In genomic region chr3:138423664-138424063, GRCm38 (mm10) we compare ENCODE assay signal across 31 mouse cellular contexts. TPM values are rescaled to one million over a fixed set of nuclear protein-coding genes. Genes with fewer than 3 reads are reported as not detected.
A peak's percentile ranks its signal among the peaks of the same experiment; 100 is the strongest.
DNase-seq lines count a peak whose midpoint lies in the region; ATAC-seq and TF ChIP-seq lines count a peak whose summit lies in the region.
"Had no signal": no experiment of that assay in that cellular context is flagged by ENCODE, and none has a peak within 500 bp of the region (broad histone marks: within the 10 kb centered on the region; RNA-seq: fewer than 3 reads in every experiment).

No protein-coding gene starts in this region.

- peak; percentile 30 for ATAC-seq in CD4-positive, CD25-positive, alpha-beta regulatory T cell, adult 4 months
- ATAC-seq in megakaryocyte, adult 5-6 weeks (ENCODE audit: poor library complexity, severe bottlenecking): no peak
- no peak for ATAC-seq in neural tube, embryonic 15.5 days (ENCODE audit: low FRiP score)
- ATAC-seq: forebrain, embryonic 14.5 days; forebrain, embryonic 16.5 days; Patski had no signal

- WGBS in neural tube, embryonic 15.5 days: 65% methylated on average over 2 of the region's 2 CpGs

- no peak overlapping the region for H3K4me2 ChIP-seq in neural tube, embryonic 15.5 days
- H3K4me2 ChIP-seq: embryonic facial prominence, embryonic 13.5 days; embryonic facial prominence, embryonic 15.5 days; forebrain, embryonic 12.5 days had no signal

- H3K36me3 ChIP-seq in ES-E14 (ENCODE audit: control insufficient read depth, insufficient read depth, low read length, poor library complexity, severe bottlenecking): no peaks in the 10 kb centered on the region
- no peaks in the 10 kb centered on the region for H3K36me3 ChIP-seq in neural tube, embryonic 15.5 days
- H3K36me3 ChIP-seq: embryonic facial prominence, embryonic 13.5 days; embryonic facial prominence, embryonic 15.5 days; forebrain, embryonic 10.5 days; forebrain, embryonic 12.5 days had no signal

- H3K9me3 ChIP-seq in ES-E14 (ENCODE audit: control insufficient read depth, insufficient read depth, low read depth, low read length): no peaks in the 10 kb centered on the region
- no peaks in the 10 kb centered on the region for H3K9me3 ChIP-seq in neural tube, embryonic 15.5 days (replicated peaks)
- H3K9me3 ChIP-seq: embryonic facial prominence, embryonic 13.5 days; embryonic facial prominence, embryonic 15.5 days; forebrain, embryonic 10.5 days; forebrain, embryonic 12.5 days had no signal

- H3K27ac ChIP-seq in ES-E14 (ENCODE audit: insufficient read depth, low read depth, low read length, poor library complexity, severe bottlenecking): no peak overlapping the region
- no peak overlapping the region for H3K27ac ChIP-seq in neural tube, embryonic 15.5 days (replicated peaks)
- H3K27ac ChIP-seq: embryonic facial prominence, embryonic 13.5 days; embryonic facial prominence, embryonic 15.5 days; forebrain, embryonic 10.5 days; forebrain, embryonic 12.5 days had no signal

- H3K4me1 ChIP-seq in ES-E14 (ENCODE audit: control insufficient read depth in 2 of 2, insufficient read depth in 2 of 2, low read length in 2 of 2, poor library complexity in 1 of 2): peaks cover 0 to 3% of the 10 kb centered on the region in 2 experiments; a peak in 1 of 4 replicates
- H3K4me1 ChIP-seq in neural tube, embryonic 15.5 days: no peaks in the 10 kb centered on the region
- H3K4me1 ChIP-seq: embryonic facial prominence, embryonic 13.5 days; embryonic facial prominence, embryonic 15.5 days; forebrain, embryonic 10.5 days; forebrain, embryonic 12.5 days had no signal

- in situ Hi-C loops in ES-E14 (cut with MboI; ENCODE audit: low sequenced_read_pairs in 2 of 2, unreplicated experiment in 2 of 2): no loop called here

- no peak overlapping the region for H3K9ac ChIP-seq in ES-E14 (ENCODE audit: insufficient read depth, low read depth, low read length, poor library complexity, severe bottlenecking)
- no peak overlapping the region for H3K9ac ChIP-seq in neural tube, embryonic 15.5 days (replicated peaks)
- H3K9ac ChIP-seq: embryonic facial prominence, embryonic 13.5 days; embryonic facial prominence, embryonic 15.5 days; forebrain, embryonic 12.5 days had no signal

- H3K4me3 ChIP-seq in ES-E14 (ENCODE audit: insufficient read depth in 1 of 2, low read depth in 1 of 2, low read length in 2 of 2, poor library complexity in 1 of 2, severe bottlenecking in 1 of 2): no peak overlapping the region
- no peak overlapping the region for H3K4me3 ChIP-seq in neural tube, embryonic 15.5 days (replicated peaks)
- H3K4me3 ChIP-seq: embryonic facial prominence, embryonic 13.5 days; embryonic facial prominence, embryonic 15.5 days; erythroblast, embryonic 14.5 days; forebrain, embryonic 10.5 days; forebrain, embryonic 12.5 days had no signal

- peak; percentile 55 for DNase-seq in CD4-positive helper T cell, adult 2 months (ENCODE audit: low read depth, low spot score)
- no peak for DNase-seq in ES-E14 (ENCODE audit: low read depth, low spot score)
- DNase-seq in induced T-regulatory cell, adult 2 months (ENCODE audit: low read depth): peak; percentile 59
- DNase-seq in right cerebral cortex, postnatal 14 days: no peak
- DNase-seq in lung, adult 18-20 months: no peak
- DNase-seq: adrenal gland, adult 2 months; adrenal gland, postnatal 10 days; adrenal gland, postnatal 25 days; B cell, adult 2 months; cerebellum, adult 11 months; cerebellum, adult 18-20 months; cerebellum, adult 8-10 months; cerebellum, adult 9-11 months; cerebellum, postnatal 14 days; cerebellum, postnatal 36 days; embryo, embryonic 11 days had no signal

- H3K27me3 ChIP-seq in neural tube, embryonic 15.5 days (replicated peaks): no peaks in the 10 kb centered on the region
- H3K27me3 ChIP-seq: embryonic facial prominence, embryonic 13.5 days; embryonic facial prominence, embryonic 15.5 days; forebrain, embryonic 12.5 days had no signal

TF ChIP-seq in ES-E14, 5 proteins besides CTCF, POLR2A, EP300 and RAD21:
- TF ChIP-seq HCFC1 (IDR thresholded peaks at IDR 0.05; ENCODE audit: borderline replicate concordance, insufficient read depth, low read length): no peak
- 0 out of 2 replicates have a peak, but pooled peaks have one; percentile 34 for TF ChIP-seq MAFK (IDR thresholded peaks at IDR 0.05; ENCODE audit: insufficient read depth, low read depth, low read length)
- no peak for TF ChIP-seq ZNF384 (IDR thresholded peaks at IDR 0.05; ENCODE audit: low read depth, low read length)
- no peak for TF ChIP-seq CHD2 (IDR thresholded peaks at IDR 0.05; ENCODE audit: low read depth, low read length)
- no peak for TF ChIP-seq ZC3H11A (IDR thresholded peaks at IDR 0.05; ENCODE audit: borderline replicate concordance, low read depth, low read length)

RNA-seq across cellular contexts. Expression of gene Adh4, which starts 8.4 kb away (rescaled TPM):
- polyA plus RNA-seq in CD4-positive, CD25-positive, alpha-beta regulatory T cell, adult 4 months (2017; shearing (Covaris generic)): not detected
- 0.48 and 0.98 TPM in 2 replicates for total RNA-seq in ES-E14 (2012; rRNA removed)
- not detected in 2 replicates for total RNA-seq in megakaryocyte, adult 5-6 weeks (2015)
- total RNA-seq in megakaryocyte, adult 5-6 weeks (2017): not detected in 2 replicates
- not detected in 2 replicates for polyA plus RNA-seq in neural tube, embryonic 15.5 days (2015; fragmentation: Nextera tagmentation; extraction: Ambion mirVana)
- total RNA-seq: common myeloid progenitor, adult 5-6 weeks; MEL had no signal
- polyA plus RNA-seq: brain, embryonic 14.5 days; embryonic facial prominence, embryonic 11.5 days; embryonic facial prominence, embryonic 13.5 days; embryonic facial prominence, embryonic 15.5 days; erythroblast, embryonic 14.5 days; forebrain, embryonic 10.5 days; forebrain, embryonic 12.5 days; forebrain, embryonic 14.5 days; forebrain, embryonic 16.5 days; Patski had no signal

RNA-seq across cellular contexts. Expression of gene Adh5, which starts 19.2 kb away (rescaled TPM):
- 100 to 1,000 TPM; 118 to 126 TPM for polyA plus RNA-seq in CD4-positive, CD25-positive, alpha-beta regulatory T cell, adult 4 months (2017; shearing (Covaris generic))
- total RNA-seq in ES-E14 (2012; rRNA removed): 222 and 245 TPM in 2 replicates
- total RNA-seq in megakaryocyte, adult 5-6 weeks (2015): 67.0 and 85.0 TPM in 2 replicates
- 67.1 and 71.1 TPM in 2 replicates for total RNA-seq in megakaryocyte, adult 5-6 weeks (2017)
- 179 and 188 TPM in 2 replicates for polyA plus RNA-seq in neural tube, embryonic 15.5 days (2015; fragmentation: Nextera tagmentation; extraction: Ambion mirVana)

Comparison
In these comparisons a context has a peak if more than half of its experiments do, and no peak if none do; other contexts are left out.
1. DNase-seq: peak in CD4-positive helper T cell, adult 2 months (single experiment) and induced T-regulatory cell, adult 2 months (single experiment); none in ES-E14 (single experiment), right cerebral cortex, postnatal 14 days (single experiment) and lung, adult 18-20 months (0 of 2).